Mouse (Mus musculus) liver, adult 2 months (tissue): Measurements from ENCODE around the gene Cntn4. TPM values are rescaled to one million over a fixed set of nuclear protein-coding genes. Genes with fewer than 3 reads are reported as not detected.

Source experiments
- DNase-seq: peaks from one replicate; pipeline ENCODE4 v3.0.0-alpha.2; 2011; ENCODE audit warnings: low read depth, low spot score; ENCODE audit errors: extremely low read depth
- H3K27ac ChIP-seq: fragments of 200-500 bp; replicated peaks from 2 replicates; pipeline ENCODE4 v1.5.1; 2012; ENCODE audit warnings: low read depth, mild to moderate bottlenecking, control low read depth, inconsistent platforms, low read length; ENCODE audit not compliant: insufficient read depth
- H3K27me3 ChIP-seq: fragments of 200-500 bp; 2 replicates; pipeline ENCODE4 v1.6.1; 2012; ENCODE audit warnings: mild to moderate bottlenecking, moderate library complexity, low read length, inconsistent platforms; ENCODE audit not compliant: control insufficient read depth, insufficient read depth
- H3K36me3 ChIP-seq: fragments of 200-500 bp; 2 replicates; pipeline ENCODE4 v1.6.1; 2012; ENCODE audit warnings: low read length, inconsistent platforms; ENCODE audit not compliant: control insufficient read depth, insufficient read depth
- H3K4me1 ChIP-seq: fragments of 200-500 bp; 2 replicates; pipeline ENCODE4 v1.6.1; 2011; ENCODE audit warnings: low read length; ENCODE audit not compliant: control insufficient read depth, insufficient read depth
- H3K4me3 ChIP-seq: fragments of 200-500 bp; 2 replicates; pipeline ENCODE4 v1.5.1; 2011; ENCODE audit warnings: low read depth, mild to moderate bottlenecking, control low read depth, low read length, moderate library complexity; ENCODE audit not compliant: insufficient read depth
- H3K79me2 ChIP-seq: fragments of 200-500 bp; 2 replicates; pipeline ENCODE4 v1.6.1; 2012; ENCODE audit warnings: inconsistent platforms, mild to moderate bottlenecking, low read length, moderate library complexity; ENCODE audit not compliant: control insufficient read depth, insufficient read depth
- H3K9ac ChIP-seq: fragments of 200-500 bp; 2 replicates; pipeline ENCODE4 v1.6.1; 2012; ENCODE audit warnings: low read depth, mild to moderate bottlenecking, control low read depth, inconsistent platforms, low read length
- CTCF ChIP-seq: fragments of 200-500 bp; IDR thresholded peaks from 2 replicates; pipeline ENCODE4 v1.5.1; 2011; ENCODE audit warnings: low read depth, low read length, control low read depth
- POLR2A ChIP-seq: fragments of 200-500 bp; IDR thresholded peaks from 2 replicates; pipeline ENCODE4 v1.6.1; 2011; ENCODE audit warnings: low read length, control low read depth; ENCODE audit not compliant: insufficient read depth; ENCODE audit errors: extremely low read depth
- WGBS: fragments of 180-500 bp; shearing (Covaris S2); methylation state at CpG from one replicate; pipeline ENCODE4 v1.1.7; 2018; 5-methylcytosine and 5-hydroxymethylcytosine counted together
- polyA plus RNA-seq: library from polyadenylated mRNA; depleted of rRNA; stranded (reverse); fragments of >200 nt; gene quantifications from 2 replicates; pipeline ENCODE4 v1.2.3, GENCODE M21; 2012
- total RNA-seq: library from RNA; depleted of rRNA; stranded (reverse); fragments of >200 nt; gene quantifications from 2 replicates; pipeline ENCODE4 v1.2.3, GENCODE M21; 2014

Gene Cntn4
- total and polyA plus RNA-seq, 2 experiments: not detected

GRCm38 (mm10) chr6:106181596-106181995 is 504.1 kb downstream of the Cntn4 start:
- 88% methylated on average over 2 of the region's 2 CpGs for WGBS
- Histone ChIP-seq H3K36me3 (no peaks in the 10 kb centered on the region), H3K27me3 (no peaks in the 10 kb centered on the region), H3K4me3 (no peak overlapping the region), H3K27ac (no peak overlapping the region), H3K4me1 (no peaks in the 10 kb centered on the region), H3K9ac (no peak overlapping the region), H3K79me2 (no peaks in the 10 kb centered on the region)
- no peak for TF ChIP-seq CTCF
- TF ChIP-seq POLR2A: no peak
- DNase-seq: no peak

GRCm38 (mm10) chr6:106200974-106201373 is 523.5 kb downstream of the Cntn4 start:
- TF ChIP-seq CTCF (no peak), POLR2A (no peak)
- 79% methylated on average over 1 of the region's 1 CpGs for WGBS
- DNase-seq: no peak
- no peak overlapping the region for H3K9ac ChIP-seq
- no peak overlapping the region for H3K27ac ChIP-seq
- no peaks in the 10 kb centered on the region for H3K4me1 ChIP-seq
- no peaks in the 10 kb centered on the region for H3K27me3 ChIP-seq
- no peaks in the 10 kb centered on the region for H3K79me2 ChIP-seq
- no peak overlapping the region for H3K4me3 ChIP-seq
- no peaks in the 10 kb centered on the region for H3K36me3 ChIP-seq

GRCm38 (mm10) chr6:106207401-106207800 is 529.9 kb downstream of the Cntn4 start:
- DNase-seq: no peak
- H3K79me2 ChIP-seq: no peaks in the 10 kb centered on the region
- no peaks in the 10 kb centered on the region for H3K27me3 ChIP-seq
- H3K4me1 ChIP-seq: no peaks in the 10 kb centered on the region
- no peak overlapping the region for H3K9ac ChIP-seq
- H3K36me3 ChIP-seq: no peaks in the 10 kb centered on the region
- no peak overlapping the region for H3K4me3 ChIP-seq
- TF ChIP-seq CTCF: no peak
- no peak for TF ChIP-seq POLR2A
- H3K27ac ChIP-seq: no peak overlapping the region

- H3K9ac ChIP-seq: no peak overlapping the region
- H3K4me1 ChIP-seq: no peaks in the 10 kb centered on the region
- H3K4me3 ChIP-seq: no peak overlapping the region
- H3K79me2 ChIP-seq: no peaks in the 10 kb centered on the region
- H3K27ac ChIP-seq: no peak overlapping the region
- WGBS: 83% methylated on average over 4 of the region's 4 CpGs
- H3K36me3 ChIP-seq: no peaks in the 10 kb centered on the region
- no peaks in the 10 kb centered on the region for H3K27me3 ChIP-seq
- DNase-seq: no peak
- TF ChIP-seq POLR2A (no peak), CTCF (no peak)
Measured at GRCm38 (mm10) chr6:106213071-106213470, 535.6 kb downstream of the Cntn4 start.

- no peak overlapping the region for H3K27ac ChIP-seq
- WGBS: 60% methylated on average over 12 of the region's 12 CpGs
Measured at GRCm38 (mm10) chr6:106237046-106237948, 559.8 kb downstream of the Cntn4 start.

GRCm38 (mm10) chr6:106241553-106241952 is 564.1 kb downstream of the Cntn4 start:
- no peak overlapping the region for H3K4me3 ChIP-seq

More at GRCm38 (mm10) chr6:106237046-106237948, 559.8 kb downstream of the Cntn4 start:
- DNase-seq: no peak
- TF ChIP-seq CTCF (no peak), POLR2A (no peak)
- no peaks in the 10 kb centered on the region for H3K27me3 ChIP-seq
- H3K4me3 ChIP-seq: no peak overlapping the region
- no peaks in the 10 kb centered on the region for H3K4me1 ChIP-seq
- H3K36me3 ChIP-seq: no peaks in the 10 kb centered on the region
- no peak overlapping the region for H3K9ac ChIP-seq
- H3K79me2 ChIP-seq: no peaks in the 10 kb centered on the region

More at GRCm38 (mm10) chr6:106241553-106241952, 564.1 kb downstream of the Cntn4 start:
- no peak for DNase-seq
- Histone ChIP-seq H3K9ac (no peak overlapping the region), H3K79me2 (no peaks in the 10 kb centered on the region), H3K4me1 (no peaks in the 10 kb centered on the region), H3K27me3 (no peaks in the 10 kb centered on the region), H3K27ac (no peak overlapping the region), H3K36me3 (no peaks in the 10 kb centered on the region)
- 28% methylated on average over 1 of the region's 1 CpGs for WGBS
- TF ChIP-seq CTCF (no peak), POLR2A (no peak)
